Mouse (Mus musculus): ENCODE measurements around the gene Mrps34.

DNA sequence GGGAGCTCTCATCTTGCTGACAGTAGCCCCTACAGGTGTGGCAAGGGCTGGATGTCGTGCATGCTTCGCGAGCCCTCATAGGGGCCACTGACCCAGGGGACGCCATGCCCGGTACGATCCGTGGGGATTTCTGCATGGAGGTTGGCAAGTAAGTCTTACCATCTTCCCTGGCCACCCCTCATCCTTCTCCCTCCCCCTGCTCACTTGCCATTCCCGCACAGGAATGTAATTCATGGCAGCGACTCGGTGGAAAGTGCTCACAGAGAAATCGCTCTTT is 2.0 kb downstream of the Mrps34 start:
- TF ChIP-seq CTCF (IDR thresholded peaks at IDR 0.05; ENCODE audit: low read depth) (no peak), EP300 (optimal IDR thresholded peaks at IDR 0.05) (no peak)

Measured in stomach, postnatal 0 days (tissue).